Mouse (Mus musculus): ENCODE results near the gene Fastkd1.

Gene Fastkd1

GRCm38 (mm10) chr2:69712981-69713625, at the start of gene Fastkd1:
TSS of gene Fastkd1 (minus strand) at chr2:69713516.
- H3K36me3 ChIP-seq (ENCODE audit: control insufficient read depth, insufficient read depth, low read length, poor library complexity, severe bottlenecking), result no peaks in the 10 kb centered on the region; the same call in 1 of the 2 replicates
- peak; percentile 86 for DNase-seq (ENCODE audit: low read depth, low spot score)
- H3K27me3 ChIP-seq (ENCODE audit: control insufficient read depth, insufficient read depth, low read length, poor library complexity, severe bottlenecking), result no peaks in the 10 kb centered on the region

GRCm38 (mm10) chr2:69760980-69761379, 47.7 kb upstream of the Fastkd1 start:
- no peaks in the 10 kb centered on the region for H3K27me3 ChIP-seq (ENCODE audit: control insufficient read depth, insufficient read depth, low read length, poor library complexity, severe bottlenecking)
- no peaks in the 10 kb centered on the region for H3K36me3 ChIP-seq (ENCODE audit: control insufficient read depth, insufficient read depth, low read length, poor library complexity, severe bottlenecking)
- DNase-seq (ENCODE audit: low read depth, low spot score), result no peak

GRCm38 (mm10) chr2:69745091-69745490, 31.8 kb upstream of the Fastkd1 start:
- peak; percentile 6 for DNase-seq (ENCODE audit: low read depth, low spot score)
- peaks cover 8% of the 10 kb centered on the region; the same call in 1 of the 2 replicates for H3K36me3 ChIP-seq (ENCODE audit: control insufficient read depth, insufficient read depth, low read length, poor library complexity, severe bottlenecking)
- no peaks in the 10 kb centered on the region for H3K27me3 ChIP-seq (ENCODE audit: control insufficient read depth, insufficient read depth, low read length, poor library complexity, severe bottlenecking)

- no peak for DNase-seq (ENCODE audit: low read depth, low spot score)
- Histone ChIP-seq H3K27me3 (ENCODE audit: control insufficient read depth, insufficient read depth, low read length, poor library complexity, severe bottlenecking) (no peaks in the 10 kb centered on the region), H3K36me3 (ENCODE audit: control insufficient read depth, insufficient read depth, low read length, poor library complexity, severe bottlenecking) (no peaks in the 10 kb centered on the region)
These were observed 10.2 kb upstream of the Fastkd1 start for GRCm38 (mm10) chr2:69723519-69723825.

GRCm38 (mm10) chr2:69722650-69723518, 9.6 kb upstream of the Fastkd1 start:
- peak; percentile 91 for DNase-seq (ENCODE audit: low read depth, low spot score)
- Histone ChIP-seq H3K27me3 (ENCODE audit: control insufficient read depth, insufficient read depth, low read length, poor library complexity, severe bottlenecking) (no peaks in the 10 kb centered on the region), H3K36me3 (ENCODE audit: control insufficient read depth, insufficient read depth, low read length, poor library complexity, severe bottlenecking) (no peaks in the 10 kb centered on the region)

- Histone ChIP-seq H3K36me3 (ENCODE audit: control insufficient read depth, insufficient read depth, low read length, poor library complexity, severe bottlenecking) (no peaks in the 10 kb centered on the region), H3K27me3 (ENCODE audit: control insufficient read depth, insufficient read depth, low read length, poor library complexity, severe bottlenecking) (no peaks in the 10 kb centered on the region)
- DNase-seq (ENCODE audit: low read depth, low spot score), result no peak
These were observed 8.9 kb upstream of the Fastkd1 start, which contains the start of gene Ppig for GRCm38 (mm10) chr2:69722273-69722649. TSS of gene Ppig (plus strand) at chr2:69722545.

- Histone ChIP-seq H3K36me3 (ENCODE audit: control insufficient read depth, insufficient read depth, low read length, poor library complexity, severe bottlenecking) (no peaks in the 10 kb centered on the region), H3K27me3 (ENCODE audit: control insufficient read depth, insufficient read depth, low read length, poor library complexity, severe bottlenecking) (no peaks in the 10 kb centered on the region)
- DNase-seq (ENCODE audit: low read depth, low spot score), result no peak
These were observed 5.8 kb upstream of the Fastkd1 start for GRCm38 (mm10) chr2:69719121-69719520.

- Histone ChIP-seq H3K36me3 (ENCODE audit: control insufficient read depth, insufficient read depth, low read length, poor library complexity, severe bottlenecking) (no peaks in the 10 kb centered on the region), H3K27me3 (ENCODE audit: control insufficient read depth, insufficient read depth, low read length, poor library complexity, severe bottlenecking) (no peaks in the 10 kb centered on the region)
- no peak for DNase-seq (ENCODE audit: low read depth, low spot score)
These were observed 3.2 kb upstream of the Fastkd1 start for GRCm38 (mm10) chr2:69716483-69716882.

GRCm38 (mm10) chr2:69714126-69714525, 810 bp upstream of the Fastkd1 start:
- no peaks in the 10 kb centered on the region for H3K36me3 ChIP-seq (ENCODE audit: control insufficient read depth, insufficient read depth, low read length, poor library complexity, severe bottlenecking)
- no peak for DNase-seq (ENCODE audit: low read depth, low spot score)
- H3K27me3 ChIP-seq (ENCODE audit: control insufficient read depth, insufficient read depth, low read length, poor library complexity, severe bottlenecking), result no peaks in the 10 kb centered on the region

- Histone ChIP-seq H3K27me3 (ENCODE audit: control insufficient read depth, insufficient read depth, low read length, poor library complexity, severe bottlenecking) (no peaks in the 10 kb centered on the region), H3K36me3 (ENCODE audit: control insufficient read depth, insufficient read depth, low read length, poor library complexity, severe bottlenecking) (no peaks in the 10 kb centered on the region)
- DNase-seq (ENCODE audit: low read depth, low spot score), result no peak
These were observed 304 bp upstream of the Fastkd1 start for GRCm38 (mm10) chr2:69713626-69714014.

GRCm38 (mm10) chr2:69712171-69712570, 1.1 kb downstream of the Fastkd1 start:
- Histone ChIP-seq H3K27me3 (ENCODE audit: control insufficient read depth, insufficient read depth, low read length, poor library complexity, severe bottlenecking) (no peaks in the 10 kb centered on the region), H3K36me3 (ENCODE audit: control insufficient read depth, insufficient read depth, low read length, poor library complexity, severe bottlenecking) (peaks cover 2% of the 10 kb centered on the region; the same call in 1 of the 2 replicates)
- no peak for DNase-seq (ENCODE audit: low read depth, low spot score)

- no peak for DNase-seq (ENCODE audit: low read depth, low spot score)
- Histone ChIP-seq H3K27me3 (ENCODE audit: control insufficient read depth, insufficient read depth, low read length, poor library complexity, severe bottlenecking) (no peaks in the 10 kb centered on the region), H3K36me3 (ENCODE audit: control insufficient read depth, insufficient read depth, low read length, poor library complexity, severe bottlenecking) (0 out of 2 replicates have a peak, but pooled peaks cover 2% of the 10 kb centered on the region)
These were observed 12.9 kb downstream of the Fastkd1 start for GRCm38 (mm10) chr2:69700446-69700845.

- 0 out of 2 replicates have a peak, but pooled peaks cover 4% of the 10 kb centered on the region for H3K36me3 ChIP-seq (ENCODE audit: control insufficient read depth, insufficient read depth, low read length, poor library complexity, severe bottlenecking)
- peak; percentile 10 for DNase-seq (ENCODE audit: low read depth, low spot score)
- no peaks in the 10 kb centered on the region for H3K27me3 ChIP-seq (ENCODE audit: control insufficient read depth, insufficient read depth, low read length, poor library complexity, severe bottlenecking)
These were observed 19.8 kb downstream of the Fastkd1 start for GRCm38 (mm10) chr2:69693501-69693900.

GRCm38 (mm10) chr2:69690843-69691242, 22.5 kb downstream of the Fastkd1 start:
- H3K27me3 ChIP-seq (ENCODE audit: control insufficient read depth, insufficient read depth, low read length, poor library complexity, severe bottlenecking), result no peaks in the 10 kb centered on the region

GRCm38 (mm10) chr2:69690214-69690613, 23.1 kb downstream of the Fastkd1 start:
- Histone ChIP-seq H3K27me3 (ENCODE audit: control insufficient read depth, insufficient read depth, low read length, poor library complexity, severe bottlenecking) (no peaks in the 10 kb centered on the region), H3K36me3 (ENCODE audit: control insufficient read depth, insufficient read depth, low read length, poor library complexity, severe bottlenecking) (peaks cover 4% of the 10 kb centered on the region; the same call in 1 of the 2 replicates)
- DNase-seq (ENCODE audit: low read depth, low spot score), result no peak

More at GRCm38 (mm10) chr2:69690843-69691242, 22.5 kb downstream of the Fastkd1 start:
- peaks cover 4% of the 10 kb centered on the region; the same call in 1 of the 2 replicates for H3K36me3 ChIP-seq (ENCODE audit: control insufficient read depth, insufficient read depth, low read length, poor library complexity, severe bottlenecking)
- no peak for DNase-seq (ENCODE audit: low read depth, low spot score)

Data from splenic B cell, adult 2 months (primary cell).